Mouse (Mus musculus) limb, embryonic 15.5 days (tissue): Measurements from ENCODE around the gene Atp5h. TPM values are rescaled to one million over a fixed set of nuclear protein-coding genes. Genes with fewer than 3 reads are reported as not detected.

Experiments used
- ATAC-seq: fragments of 200-750 bp; cut with Nextera tagmentation; 2 replicates; pipeline ENCODE4 v1.8.0; 2017; ENCODE audit warnings: low read depth, moderate TSS enrichment; ENCODE audit not compliant: insufficient number of reproducible peaks, low FRiP score, low TSS enrichment
- H3K27ac ChIP-seq: fragments of 300-500 bp; sonication (generic); 2 replicates; pipeline ENCODE4 v1.5.1; 2015; ENCODE audit warnings: moderate library complexity, mild to moderate bottlenecking, inconsistent platforms
- H3K27me3 ChIP-seq: fragments of 300-500 bp; sonication (generic); 2 replicates; pipeline ENCODE4 v1.6.1; 2015; ENCODE audit warnings: inconsistent platforms
- H3K36me3 ChIP-seq: fragments of 300-500 bp; sonication (generic); 2 replicates; pipeline ENCODE4 v1.6.1; 2015; ENCODE audit warnings: inconsistent platforms
- H3K4me1 ChIP-seq: fragments of 300-500 bp; sonication (generic); 2 replicates; pipeline ENCODE4 v1.6.1; 2015; ENCODE audit warnings: inconsistent platforms
- H3K4me2 ChIP-seq: fragments of 300-500 bp; sonication (generic); 2 replicates; pipeline ENCODE4 v1.6.1; 2015; ENCODE audit warnings: mild to moderate bottlenecking, inconsistent platforms
- H3K4me3 ChIP-seq: fragments of 300-500 bp; sonication (generic); 2 replicates; pipeline ENCODE4 v1.5.1; 2015; ENCODE audit warnings: mild to moderate bottlenecking, inconsistent platforms
- H3K9ac ChIP-seq: fragments of 300-500 bp; sonication (generic); 2 replicates; pipeline ENCODE4 v1.6.1; 2015; ENCODE audit warnings: inconsistent platforms
- H3K9me3 ChIP-seq: fragments of 300-500 bp; sonication (generic); 2 replicates; pipeline ENCODE4 v1.6.1; 2016; ENCODE audit warnings: inconsistent platforms
- WGBS: fragments of 180-500 bp; shearing (Covaris S2); methylation state at CpG from one replicate; pipeline ENCODE4 v1.1.7; 2015; 5-methylcytosine and 5-hydroxymethylcytosine counted together
- polyA plus RNA-seq: library from polyadenylated mRNA; unstranded; fragments of >200 nt; fragmentation: Nextera tagmentation; extraction: Ambion mirVana; gene quantifications from 2 replicates; pipeline ENCODE4 v1.2.1, GENCODE M21; 2015

Gene Atp5h
- polyA plus RNA-seq, 1 experiment from 2014 or later = 816 TPM

DNA sequence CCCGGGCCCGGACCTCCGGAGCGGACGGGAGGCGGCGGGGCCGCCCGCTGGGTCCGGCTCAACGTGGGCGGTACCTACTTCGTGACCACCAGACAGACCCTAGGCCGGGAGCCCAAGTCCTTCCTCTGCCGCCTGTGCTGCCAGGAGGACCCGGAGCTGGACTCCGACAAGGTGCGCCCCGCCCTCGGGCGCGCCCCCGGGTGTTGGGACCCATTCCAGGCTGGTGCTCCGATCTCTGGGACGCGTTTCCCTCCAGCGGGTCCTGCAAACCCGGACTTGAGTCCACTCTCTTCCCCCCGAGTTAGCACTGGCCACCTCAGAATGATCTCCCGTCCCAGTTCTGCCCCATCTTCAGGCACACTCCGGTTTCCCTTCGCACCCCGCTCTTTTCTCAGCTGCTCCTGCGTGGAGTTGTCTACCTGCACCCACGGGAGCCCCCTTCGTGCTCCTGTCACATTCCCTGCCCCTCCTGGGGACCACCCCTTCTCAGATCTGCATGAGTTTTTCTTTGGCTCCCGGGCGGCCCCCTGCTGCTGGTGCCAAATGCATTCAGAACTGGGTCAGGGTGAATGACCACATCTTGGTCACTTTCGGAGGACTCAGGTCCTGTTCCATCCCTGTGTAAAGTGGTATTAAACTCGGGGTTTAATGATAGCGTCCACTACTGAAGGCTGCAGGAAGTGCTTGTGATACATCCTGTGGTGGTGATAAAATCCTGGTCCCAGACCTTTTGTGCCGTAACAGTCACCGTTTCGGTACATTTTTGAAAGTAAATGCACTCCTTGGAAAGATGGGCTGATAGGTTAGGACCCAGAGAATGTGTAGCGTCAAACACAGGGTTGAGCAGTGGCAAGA, 801 bp upstream of the Atp5h start:
- Histone ChIP-seq H3K36me3 (peaks cover 41% of the 10 kb centered on the region), H3K9me3 (no peaks in the 10 kb centered on the region), H3K27me3 (no peaks in the 10 kb centered on the region), H3K27ac (peak overlapping the region; percentile 85), H3K4me1 (peaks cover 36% of the 10 kb centered on the region), H3K9ac (peak overlapping the region; percentile 91), H3K4me3 (peak overlapping the region; percentile 84), H3K4me2 (peak overlapping the region; percentile 93)
- under 1% methylated on average over 39 of the region's 45 CpGs for WGBS
- peak; percentile 57 for ATAC-seq

DNA sequence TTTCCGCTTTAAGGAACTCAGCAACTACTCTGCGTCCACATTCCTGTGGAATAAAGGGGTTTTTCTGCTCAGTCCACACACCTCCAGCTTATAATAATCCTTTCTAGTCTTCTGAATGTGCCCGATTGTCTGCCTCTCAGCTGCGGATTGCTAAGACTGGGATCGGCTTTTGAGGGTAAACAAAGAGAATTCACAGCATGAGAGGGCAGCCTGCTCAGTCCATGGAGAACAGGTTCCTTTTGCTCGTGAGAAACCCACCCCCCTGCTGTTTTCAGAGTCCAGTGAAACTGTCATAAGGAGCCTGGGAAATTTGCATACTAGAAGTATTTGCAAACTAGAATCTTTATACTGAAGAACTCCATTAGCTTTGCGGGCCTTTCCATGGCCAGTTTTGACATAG, 10.2 kb downstream of the Atp5h start:
- H3K9me3 ChIP-seq = no peaks in the 10 kb centered on the region
- H3K4me1 ChIP-seq = peaks cover 20% of the 10 kb centered on the region
- WGBS = 80% methylated on average over 7 of the region's 7 CpGs
- H3K27ac ChIP-seq = no peak overlapping the region
- no peaks in the 10 kb centered on the region for H3K27me3 ChIP-seq
- no peak overlapping the region for H3K9ac ChIP-seq
- no peak overlapping the region for H3K4me3 ChIP-seq
- no peak for ATAC-seq
- peaks cover 40% of the 10 kb centered on the region for H3K36me3 ChIP-seq
- H3K4me2 ChIP-seq = no peak overlapping the region

DNA sequence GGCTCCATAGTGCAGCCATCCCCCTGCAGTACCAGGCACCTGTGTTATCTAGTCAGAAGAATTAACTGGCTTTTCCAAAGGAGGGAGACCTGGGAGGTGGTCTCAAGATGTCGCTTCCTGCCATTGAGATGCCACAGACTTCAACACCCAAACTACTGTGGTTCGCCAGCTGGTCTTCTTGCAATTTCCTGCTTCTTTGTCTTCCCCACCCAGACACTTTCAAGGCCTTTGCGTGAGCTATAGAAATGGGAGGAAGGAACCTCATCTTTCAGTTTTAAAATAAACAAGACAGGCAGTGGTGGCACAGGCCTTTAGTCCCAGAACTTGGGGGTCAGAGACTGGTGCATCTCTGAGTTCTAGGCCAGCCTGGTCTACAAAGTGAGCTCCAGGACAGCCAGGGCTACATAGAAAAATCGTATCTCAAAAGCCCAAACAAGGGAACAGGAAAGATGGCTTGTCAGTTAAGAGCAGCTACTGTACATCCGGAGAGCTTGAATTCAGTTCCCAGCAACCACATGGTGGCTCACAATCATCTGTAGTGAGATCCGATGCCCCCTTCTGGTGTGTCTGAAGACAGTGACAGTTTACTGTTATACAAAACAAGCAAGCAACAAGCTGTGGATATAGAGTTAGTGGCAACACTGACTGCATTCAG, 11.4 kb downstream of the Atp5h start:
- Histone ChIP-seq H3K9me3 (no peaks in the 10 kb centered on the region), H3K4me2 (no peak overlapping the region), H3K27me3 (no peaks in the 10 kb centered on the region), H3K4me3 (no peak overlapping the region), H3K36me3 (peaks cover 40% of the 10 kb centered on the region), H3K27ac (no peak overlapping the region), H3K9ac (no peak overlapping the region), H3K4me1 (peaks cover 18% of the 10 kb centered on the region)
- WGBS = 82% methylated on average over 6 of the region's 6 CpGs
- no peak for ATAC-seq

DNA sequence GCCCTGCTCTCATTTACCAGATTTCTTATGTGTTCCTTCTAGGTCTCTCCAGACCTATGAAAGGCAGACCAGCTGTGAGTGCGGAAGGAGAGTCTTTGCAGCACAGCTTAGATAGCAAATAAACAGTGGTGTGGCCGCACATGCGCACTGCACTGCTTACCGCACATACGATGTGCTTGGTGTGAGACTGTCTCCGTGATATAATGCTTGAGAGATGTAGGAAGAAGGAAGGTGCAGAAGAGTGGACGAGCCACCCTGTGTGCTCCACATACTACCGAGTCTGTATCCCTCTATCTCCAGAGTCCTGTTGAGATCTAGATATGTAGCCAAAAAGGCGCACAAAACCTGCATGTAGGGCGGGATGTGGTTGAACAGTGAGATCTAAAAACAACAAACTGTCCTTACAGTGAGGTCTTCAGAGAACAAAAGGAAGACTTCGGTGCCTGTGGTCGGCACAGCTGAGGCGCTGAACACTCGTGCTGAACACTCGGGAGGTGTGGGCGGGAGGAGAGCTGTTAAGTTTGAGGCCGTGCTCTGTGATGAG, 12.8 kb downstream of the Atp5h start:
- Histone ChIP-seq H3K9me3 (no peaks in the 10 kb centered on the region), H3K27ac (no peak overlapping the region), H3K4me2 (no peak overlapping the region), H3K9ac (no peak overlapping the region), H3K36me3 (peaks cover 40% of the 10 kb centered on the region), H3K4me3 (no peak overlapping the region), H3K27me3 (no peaks in the 10 kb centered on the region), H3K4me1 (peaks cover 20% of the 10 kb centered on the region)
- WGBS = 95% methylated on average over 17 of the region's 17 CpGs
- ATAC-seq = no peak

DNA sequence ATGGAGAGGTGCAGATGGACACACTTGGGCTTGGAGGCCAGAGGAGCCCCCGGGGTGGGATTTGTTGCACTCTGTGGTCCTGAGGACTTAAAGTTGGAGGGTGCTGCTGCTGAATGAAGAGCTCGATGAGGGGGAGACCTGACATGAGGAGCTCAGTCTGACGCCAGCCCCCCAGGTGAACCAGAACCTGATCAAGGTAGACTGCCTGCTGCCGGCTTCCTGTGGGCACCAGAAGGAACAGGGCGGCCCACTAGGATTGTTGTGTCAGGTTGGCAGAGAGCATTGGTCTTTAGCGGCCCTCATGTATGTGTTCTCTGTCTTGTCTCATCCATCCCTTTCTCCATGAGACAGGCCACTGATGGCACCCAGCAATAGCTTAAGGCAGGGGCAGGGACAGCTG, 14.0 kb downstream of the Atp5h start:
- no peaks in the 10 kb centered on the region for H3K9me3 ChIP-seq
- no peak overlapping the region for H3K4me3 ChIP-seq
- no peak overlapping the region for H3K4me2 ChIP-seq
- peaks cover 35% of the 10 kb centered on the region for H3K36me3 ChIP-seq
- H3K27ac ChIP-seq = no peak overlapping the region
- H3K9ac ChIP-seq = no peak overlapping the region
- ATAC-seq = no peak
- H3K4me1 ChIP-seq = peaks cover 13% of the 10 kb centered on the region
- no peaks in the 10 kb centered on the region for H3K27me3 ChIP-seq
- 93% methylated on average over 6 of the region's 6 CpGs for WGBS

DNA sequence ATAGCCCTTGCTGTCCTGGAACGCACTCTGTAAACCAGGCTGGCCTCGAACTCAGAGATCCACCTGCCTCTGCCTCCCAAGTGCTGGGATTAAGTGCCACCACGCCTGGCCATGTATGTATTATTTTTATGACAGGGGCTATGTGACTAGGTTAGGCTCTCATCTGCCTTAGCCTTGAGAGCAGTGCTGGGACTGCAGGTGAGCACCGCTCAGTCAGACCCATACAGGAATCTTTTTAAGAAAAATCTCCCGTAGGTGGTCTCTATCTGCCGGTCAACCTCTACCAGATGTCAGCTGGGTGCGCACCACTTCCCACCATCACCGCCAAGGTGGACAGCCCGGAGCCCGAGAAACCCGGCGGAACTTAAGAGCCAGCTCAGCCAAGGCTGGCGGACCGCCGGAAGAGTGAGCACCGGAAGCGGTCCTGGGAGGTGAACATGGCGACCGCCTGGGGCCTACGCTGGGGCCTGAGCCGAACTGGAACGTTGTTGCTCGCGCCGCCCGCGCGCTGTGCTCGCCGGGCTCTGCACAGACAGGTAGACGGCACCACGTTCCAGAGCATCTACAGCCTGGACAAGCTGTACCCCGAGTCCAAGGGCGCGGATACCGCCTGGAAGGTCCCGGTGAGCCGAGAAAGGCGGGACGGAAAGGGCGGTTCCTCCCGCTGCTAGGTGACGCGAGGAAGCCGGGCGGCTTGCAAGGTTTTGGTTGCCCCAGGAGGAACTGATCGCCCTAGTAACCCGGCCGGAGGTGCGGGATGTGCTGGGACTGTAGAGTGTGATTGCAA, 16.2 kb downstream of the Atp5h start, which contains the start of gene Mrpl58:
Gene Mrpl58 (plus strand): TSS at position 415 of the 787 bp plus-strand sequence.
- Histone ChIP-seq H3K9ac (peak within 1 kb of the TSS; percentile 77), H3K4me3 (peak within 1 kb of the TSS; percentile 72), H3K27ac (peak within 1 kb of the TSS; percentile 91), H3K4me1 (peaks cover 13% of the 10 kb centered on the region), H3K36me3 (peaks cover 17% of the 10 kb centered on the region), H3K4me2 (peak within 1 kb of the TSS; percentile 68), H3K9me3 (no peaks in the 10 kb centered on the region), H3K27me3 (no peaks in the 10 kb centered on the region)
- WGBS = 3% methylated on average over 50 of the region's 50 CpGs
- peak; percentile 79 for ATAC-seq

DNA sequence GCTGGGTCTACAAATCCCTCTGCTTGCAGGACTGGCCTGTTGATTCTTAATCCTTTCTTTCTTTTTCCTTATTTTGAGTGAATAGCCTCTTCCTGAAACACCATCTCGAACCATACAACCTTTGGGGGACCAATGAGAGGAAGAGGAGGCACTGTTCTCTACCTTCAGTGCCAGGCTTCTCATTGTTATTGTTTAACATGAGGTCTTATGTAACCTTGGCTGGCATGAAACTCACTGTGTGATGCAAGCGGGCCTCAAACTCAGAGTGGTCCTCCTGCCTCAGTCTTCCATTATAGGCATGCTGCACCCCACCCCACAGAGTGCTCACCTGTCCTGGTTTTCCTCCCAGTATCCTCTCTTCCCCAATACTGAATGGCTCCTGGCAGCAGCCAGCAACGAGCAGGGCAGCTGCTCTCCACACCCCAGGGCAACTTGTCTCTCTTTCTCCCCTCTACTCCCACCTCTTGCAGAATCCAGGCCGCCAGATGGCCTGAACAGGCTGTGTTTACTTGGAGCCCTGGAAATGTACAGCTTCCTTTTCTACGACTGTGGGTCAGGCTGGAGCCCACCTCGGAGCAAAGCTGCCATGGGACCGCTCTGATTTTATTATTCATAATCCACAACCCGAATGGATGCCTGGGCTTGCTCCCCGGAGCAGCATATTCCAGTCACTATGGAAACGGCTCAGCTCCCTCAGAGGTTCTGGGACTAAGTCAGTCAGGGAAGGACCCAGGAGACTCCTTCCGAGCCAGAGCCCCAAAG, 19.0 kb downstream of the Atp5h start:
- Histone ChIP-seq H3K4me2 (no peak overlapping the region), H3K9me3 (no peaks in the 10 kb centered on the region), H3K27me3 (no peaks in the 10 kb centered on the region), H3K9ac (no peak overlapping the region), H3K36me3 (peaks cover 6% of the 10 kb centered on the region), H3K27ac (no peak overlapping the region), H3K4me1 (peaks cover 13% of the 10 kb centered on the region), H3K4me3 (no peak overlapping the region)
- ATAC-seq = no peak
- 43% methylated on average over 11 of the region's 11 CpGs for WGBS

DNA sequence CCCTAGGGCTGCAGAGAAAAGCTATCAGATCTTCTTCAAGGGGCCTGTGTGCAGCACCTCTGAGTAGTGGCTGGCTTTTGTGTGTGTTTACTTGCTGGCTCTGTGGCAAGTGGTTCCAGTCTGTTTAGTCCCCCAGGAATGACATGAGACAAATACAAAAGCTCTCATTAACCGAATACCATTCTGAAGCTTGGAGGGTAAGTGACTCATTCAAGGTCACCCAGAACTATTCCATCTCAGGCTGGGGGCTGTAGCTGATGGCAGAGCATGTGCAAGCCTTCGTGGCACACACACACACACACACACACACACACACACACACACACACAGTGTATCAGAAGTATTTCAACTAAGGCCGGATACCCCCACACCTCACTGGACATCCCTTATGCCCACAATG, 19.6 kb downstream of the Atp5h start:
- peaks cover 13% of the 10 kb centered on the region for H3K4me1 ChIP-seq
- H3K9me3 ChIP-seq = no peaks in the 10 kb centered on the region
- H3K9ac ChIP-seq = no peak overlapping the region
- H3K36me3 ChIP-seq = peaks cover 12% of the 10 kb centered on the region
- 72% methylated on average over 3 of the region's 3 CpGs for WGBS
- no peak for ATAC-seq
- H3K27me3 ChIP-seq = no peaks in the 10 kb centered on the region
- no peak overlapping the region for H3K27ac ChIP-seq
- no peak overlapping the region for H3K4me3 ChIP-seq
- no peak overlapping the region for H3K4me2 ChIP-seq

DNA sequence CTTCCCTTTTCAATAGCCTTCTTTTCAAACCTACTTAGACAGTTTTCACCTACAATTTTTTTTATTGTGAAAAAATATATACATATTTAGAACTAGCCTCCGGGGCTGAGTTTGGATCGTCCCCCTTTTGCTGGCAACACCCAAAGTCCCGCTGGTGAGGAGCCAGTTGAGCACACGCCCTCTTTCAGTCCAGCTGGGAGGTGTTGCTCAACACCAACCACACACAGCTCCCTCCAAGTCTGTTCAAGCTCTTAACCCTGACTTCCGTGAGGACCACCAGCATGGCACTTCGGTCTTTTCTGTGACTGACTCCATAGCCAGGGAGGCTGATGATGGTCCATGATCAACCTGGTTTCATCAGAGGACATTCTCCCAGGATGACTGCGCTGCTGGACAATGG, 21.7 kb downstream of the Atp5h start:
- no peak overlapping the region for H3K4me3 ChIP-seq
- no peaks in the 10 kb centered on the region for H3K9me3 ChIP-seq
- H3K4me1 ChIP-seq = 0 out of 2 replicates have a peak, but pooled peaks cover 5% of the 10 kb centered on the region
- no peak overlapping the region for H3K4me2 ChIP-seq
- H3K27me3 ChIP-seq = no peaks in the 10 kb centered on the region
- 70% methylated on average over 7 of the region's 7 CpGs for WGBS
- no peak overlapping the region for H3K27ac ChIP-seq
- H3K9ac ChIP-seq = no peak overlapping the region
- no peak for ATAC-seq
- peaks cover 32% of the 10 kb centered on the region for H3K36me3 ChIP-seq

DNA sequence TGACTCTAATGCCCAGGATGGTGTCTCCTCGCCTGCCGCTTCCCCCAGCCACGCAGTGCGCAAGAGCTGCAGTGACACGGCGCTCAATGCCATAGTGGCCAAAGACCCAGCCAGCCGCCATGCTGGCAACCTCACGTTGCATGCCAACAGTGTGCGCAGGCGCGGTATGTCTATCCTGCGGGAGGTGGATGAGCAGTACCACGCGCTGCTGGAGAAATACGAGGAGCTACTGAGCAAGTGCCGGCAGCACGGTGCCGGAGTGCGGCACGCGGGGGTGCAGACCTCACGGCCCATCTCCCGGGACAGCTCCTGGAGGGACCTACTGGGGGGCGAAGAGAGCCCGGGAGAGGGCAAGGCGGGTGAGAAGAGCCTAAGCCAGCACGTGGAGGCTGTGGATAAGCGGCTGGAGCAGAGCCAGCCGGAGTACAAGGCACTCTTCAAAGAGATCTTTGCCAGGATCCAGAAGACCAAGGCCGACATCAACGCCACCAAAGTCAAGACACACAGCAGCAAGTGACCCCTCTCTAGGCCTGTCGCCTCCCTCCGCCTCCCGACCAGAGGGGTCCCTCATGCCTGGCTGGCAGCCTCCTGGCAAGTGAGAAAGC, 25.9 kb downstream of the Atp5h start:
- H3K4me3 ChIP-seq = peak overlapping the region; percentile 0; the same call in 1 of the 2 replicates
- H3K27ac ChIP-seq = no peak overlapping the region
- ATAC-seq = no peak
- 57% methylated on average over 34 of the region's 34 CpGs for WGBS
- H3K9ac ChIP-seq = no peak overlapping the region
- peaks cover 60% of the 10 kb centered on the region for H3K36me3 ChIP-seq
- no peaks in the 10 kb centered on the region for H3K9me3 ChIP-seq
- H3K27me3 ChIP-seq = no peaks in the 10 kb centered on the region
- peak overlapping the region; percentile 20; the same call in 1 of the 2 replicates for H3K4me2 ChIP-seq
- 0 out of 2 replicates have a peak, but pooled peaks cover 3% of the 10 kb centered on the region for H3K4me1 ChIP-seq

DNA sequence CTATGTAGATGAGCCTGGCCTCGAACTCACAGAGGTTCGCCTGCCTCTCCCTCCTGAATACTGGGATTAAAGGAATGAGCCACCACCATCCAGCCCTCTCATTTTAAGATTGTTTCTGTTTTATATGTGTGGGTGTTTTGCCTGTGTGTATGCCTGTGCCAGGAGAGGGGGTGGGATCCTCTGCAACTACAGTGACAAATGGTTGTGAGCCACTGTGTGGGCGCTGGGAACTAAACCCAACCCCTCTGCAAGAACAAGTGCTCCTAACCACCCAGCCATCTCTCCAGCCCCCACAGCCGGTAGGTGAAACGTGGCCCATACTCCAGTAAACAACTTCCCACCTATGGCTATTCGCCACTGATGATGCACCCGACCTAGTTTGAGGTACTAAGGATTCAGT, 28.4 kb downstream of the Atp5h start:
- Histone ChIP-seq H3K36me3 (peaks cover 59% of the 10 kb centered on the region), H3K4me3 (no peak overlapping the region), H3K27me3 (no peaks in the 10 kb centered on the region), H3K4me2 (no peak overlapping the region), H3K4me1 (0 out of 2 replicates have a peak, but pooled peaks cover 3% of the 10 kb centered on the region), H3K9ac (no peak overlapping the region), H3K9me3 (no peaks in the 10 kb centered on the region), H3K27ac (no peak overlapping the region)
- ATAC-seq = no peak
- 91% methylated on average over 7 of the region's 7 CpGs for WGBS
